Mouse (Mus musculus) thymus, adult 2 months (tissue): ENCODE results near the gene Aifm2.

Experiments
- CTCF ChIP-seq: fragments of 200-500 bp; IDR thresholded peaks from 2 replicates; pipeline ENCODE4 v1.5.1; 2012; ENCODE audit warnings: mild to moderate bottlenecking, control low read depth, low read length, moderate library complexity, borderline replicate concordance; ENCODE audit not compliant: control insufficient read depth, poor library complexity, insufficient read depth; ENCODE audit errors: extremely low read depth
- POLR2A ChIP-seq: fragments of 200-500 bp; IDR thresholded peaks from 2 replicates; pipeline ENCODE4 v1.6.1; 2012; ENCODE audit warnings: mild to moderate bottlenecking, low read length, control low read depth, moderate library complexity; ENCODE audit not compliant: control insufficient read depth, poor library complexity, insufficient read depth; ENCODE audit errors: extremely low read depth

GRCm38 (mm10) chr10:61715462-61715837 lies 387 bp downstream of the Aifm2 start:
- no peak for TF ChIP-seq POLR2A
- no peak for TF ChIP-seq CTCF
